Mouse (Mus musculus): ENCODE results near the gene Lpar6.

Lpar6 gene

GRCm38 (mm10) chr14:73237848-73238321 is at the start of gene Lpar6:
TSS of gene Lpar6 (plus strand) at chr14:73237895.
- DNase-seq (ENCODE audit: low spot score), result peak; percentile 48

- no peak for DNase-seq (ENCODE audit: low spot score)
These were observed 38.6 kb upstream of the Lpar6 start for GRCm38 (mm10) chr14:73199058-73199457.

GRCm38 (mm10) chr14:73201447-73201846 is 36.2 kb upstream of the Lpar6 start:
- no peak for DNase-seq (ENCODE audit: low spot score)

GRCm38 (mm10) chr14:73204016-73204415 is 33.7 kb upstream of the Lpar6 start:
- no peak for DNase-seq (ENCODE audit: low spot score)

- no peak for DNase-seq (ENCODE audit: low spot score)
These were observed 28.4 kb upstream of the Lpar6 start for GRCm38 (mm10) chr14:73209262-73209661.

GRCm38 (mm10) chr14:73210196-73210595 is 27.5 kb upstream of the Lpar6 start:
- DNase-seq (ENCODE audit: low spot score), result no peak

- DNase-seq (ENCODE audit: low spot score), result no peak
These were observed 26.2 kb upstream of the Lpar6 start for GRCm38 (mm10) chr14:73211477-73211876.

GRCm38 (mm10) chr14:73217062-73217461 is 20.6 kb upstream of the Lpar6 start:
- DNase-seq (ENCODE audit: low spot score), result no peak

GRCm38 (mm10) chr14:73222316-73222970 is 15.3 kb upstream of the Lpar6 start:
- no peak for DNase-seq (ENCODE audit: low spot score)

GRCm38 (mm10) chr14:73226346-73226745 is 11.3 kb upstream of the Lpar6 start:
- DNase-seq (ENCODE audit: low spot score), result no peak

- no peak for DNase-seq (ENCODE audit: low spot score)
These were observed 10.8 kb upstream of the Lpar6 start for GRCm38 (mm10) chr14:73226849-73227248.

- no peak for DNase-seq (ENCODE audit: low spot score)
These were observed 6.3 kb upstream of the Lpar6 start for GRCm38 (mm10) chr14:73231286-73231982.

GRCm38 (mm10) chr14:73234468-73235031 is 3.1 kb upstream of the Lpar6 start:
- DNase-seq (ENCODE audit: low spot score), result no peak

GRCm38 (mm10) chr14:73238498-73239250 is 979 bp downstream of the Lpar6 start:
- peak; percentile 26 for DNase-seq (ENCODE audit: low spot score)

- DNase-seq (ENCODE audit: low spot score), result no peak
These were observed 1.6 kb downstream of the Lpar6 start for GRCm38 (mm10) chr14:73239291-73239690.

GRCm38 (mm10) chr14:73239857-73240256 is 2.2 kb downstream of the Lpar6 start:
- DNase-seq (ENCODE audit: low spot score), result no peak

- DNase-seq (ENCODE audit: low spot score), result no peak
These were observed 6.4 kb downstream of the Lpar6 start for GRCm38 (mm10) chr14:73244061-73244597.

GRCm38 (mm10) chr14:73250056-73250455 is 12.4 kb downstream of the Lpar6 start:
- no peak for DNase-seq (ENCODE audit: low spot score)

GRCm38 (mm10) chr14:73252276-73252675 is 14.6 kb downstream of the Lpar6 start:
- DNase-seq (ENCODE audit: low spot score), result no peak

GRCm38 (mm10) chr14:73253453-73254251 is 16.0 kb downstream of the Lpar6 start:
- no peak for DNase-seq (ENCODE audit: low spot score)

- DNase-seq (ENCODE audit: low spot score), result no peak
These were observed 16.7 kb downstream of the Lpar6 start for GRCm38 (mm10) chr14:73254412-73254811.

Measured in urinary bladder, postnatal 25 days (tissue).